Mouse (Mus musculus): ENCODE data around the gene Gm9945. TPM values are rescaled to one million over a fixed set of nuclear protein-coding genes. Genes with fewer than 3 reads are reported as not detected.

Gene Gm9945
- polyA plus RNA-seq, 1 experiment from 2014 or later, result not detected

DNA sequence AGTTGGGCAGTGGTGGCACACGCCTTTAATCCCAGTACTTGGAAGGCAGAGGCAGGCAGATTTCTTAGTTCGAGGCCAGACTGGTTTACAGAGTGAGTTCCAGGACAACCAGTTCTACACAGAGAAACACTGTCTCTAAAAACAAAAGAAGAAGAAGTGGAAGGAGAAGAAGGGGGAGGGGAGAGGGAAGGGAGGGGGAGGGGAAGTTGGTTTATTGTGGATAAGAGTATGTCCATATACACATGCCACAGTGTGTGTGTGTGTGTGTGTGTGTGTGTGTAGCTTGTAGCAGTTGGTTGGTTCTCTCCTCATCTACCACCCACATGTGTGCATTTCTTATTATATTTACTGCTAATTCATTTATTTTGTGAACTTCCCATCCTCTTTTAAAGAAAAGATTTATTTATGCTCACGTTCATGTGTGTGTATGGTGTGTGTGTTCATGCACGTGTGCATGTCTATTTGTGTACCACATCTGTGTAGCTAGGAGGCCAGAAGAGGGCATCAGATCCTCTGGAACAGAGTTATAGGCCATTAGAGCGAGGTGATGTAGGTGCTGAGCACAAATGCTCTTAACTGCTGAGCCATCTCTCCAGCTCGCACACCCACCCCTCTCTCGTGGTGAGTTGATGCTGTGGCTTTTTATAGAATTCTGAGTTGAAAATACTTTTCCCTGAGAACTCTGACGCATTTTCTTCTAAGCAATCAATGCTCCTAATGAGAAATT, 22.2 kb downstream of the Gm9945 start:
- no peak overlapping the region for H3K9ac ChIP-seq (ENCODE audit: low read depth, low read length)
- H3K4me2 ChIP-seq (ENCODE audit: low read length), result no peak overlapping the region
- H3K9me3 ChIP-seq (replicated peaks; ENCODE audit: low read length), result no peaks in the 10 kb centered on the region
- ATAC-seq (replicated peaks; ENCODE audit: low FRiP score, low read depth) (no peak), DNase-seq (ENCODE audit: low spot score) (no peak)
- no peaks in the 10 kb centered on the region for H3K4me1 ChIP-seq (replicated peaks; ENCODE audit: insufficient read depth, low read length)
- H3K36me3 ChIP-seq (ENCODE audit: insufficient read depth, low read length), result no peaks in the 10 kb centered on the region
- no peak overlapping the region for H3K27ac ChIP-seq
- TF ChIP-seq CTCF (IDR thresholded peaks at IDR 0.05; ENCODE audit: low read depth), result peak; percentile 28; the same call in 1 of the 2 replicates
- H3K4me3 ChIP-seq (replicated peaks; ENCODE audit: low read depth, low read length), result no peak overlapping the region
- no peaks in the 10 kb centered on the region for H3K27me3 ChIP-seq (ENCODE audit: insufficient read depth, low read length)
- 68% methylated on average over 8 of the region's 8 CpGs for WGBS

DNA sequence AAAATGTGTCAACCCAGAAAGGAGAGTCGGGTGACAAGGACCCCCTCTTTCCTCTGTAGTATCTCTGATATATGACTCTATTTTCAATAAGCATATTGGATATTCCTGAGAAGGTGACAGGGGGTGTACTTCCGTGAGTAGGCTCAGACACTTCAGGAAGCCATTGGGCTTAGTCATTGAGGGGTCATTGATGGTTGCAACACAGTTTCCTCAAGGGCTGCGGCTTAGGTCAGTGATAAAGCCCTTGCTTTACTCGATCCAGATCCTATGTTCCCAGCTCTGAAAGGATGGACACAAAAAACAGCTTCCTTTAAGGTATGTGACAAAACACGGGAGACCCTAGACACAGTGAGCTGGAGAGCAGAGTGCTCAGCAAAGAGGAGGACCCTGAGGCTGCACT, 23.8 kb downstream of the Gm9945 start:
- Histone ChIP-seq H3K36me3 (ENCODE audit: insufficient read depth, low read length) (no peaks in the 10 kb centered on the region), H3K4me1 (replicated peaks; ENCODE audit: insufficient read depth, low read length) (no peaks in the 10 kb centered on the region), H3K4me2 (ENCODE audit: low read length) (no peak overlapping the region), H3K4me3 (replicated peaks; ENCODE audit: low read depth, low read length) (no peak overlapping the region), H3K27ac (no peak overlapping the region), H3K9me3 (replicated peaks; ENCODE audit: low read length) (no peaks in the 10 kb centered on the region), H3K27me3 (ENCODE audit: insufficient read depth, low read length) (no peaks in the 10 kb centered on the region), H3K9ac (ENCODE audit: low read depth, low read length) (no peak overlapping the region)
- no peak for ATAC-seq (replicated peaks; ENCODE audit: low FRiP score, low read depth)
- TF ChIP-seq CTCF (IDR thresholded peaks at IDR 0.05; ENCODE audit: low read depth), result no peak
- no peak for DNase-seq (ENCODE audit: low spot score)
- WGBS, result 78% methylated on average over 5 of the region's 5 CpGs

GRCm38 (mm10) chr11:53504376-53504775, 24.4 kb downstream of the Gm9945 start:
- TF ChIP-seq CTCF (IDR thresholded peaks at IDR 0.05; ENCODE audit: low read depth), result no peak
- H3K36me3 ChIP-seq (ENCODE audit: insufficient read depth, low read length), result no peaks in the 10 kb centered on the region
- no peak overlapping the region for H3K9ac ChIP-seq (ENCODE audit: low read depth, low read length)
- WGBS, result 84% methylated on average over 8 of the region's 8 CpGs
- H3K27me3 ChIP-seq (ENCODE audit: insufficient read depth, low read length), result no peaks in the 10 kb centered on the region
- H3K4me1 ChIP-seq (replicated peaks; ENCODE audit: insufficient read depth, low read length), result no peaks in the 10 kb centered on the region
- no peak overlapping the region for H3K4me2 ChIP-seq (ENCODE audit: low read length)
- DNase-seq (ENCODE audit: low spot score), result no peak
- no peak overlapping the region for H3K27ac ChIP-seq
- H3K9me3 ChIP-seq (replicated peaks; ENCODE audit: low read length), result no peaks in the 10 kb centered on the region
- no peak for ATAC-seq (replicated peaks; ENCODE audit: low FRiP score, low read depth)
- H3K4me3 ChIP-seq (replicated peaks; ENCODE audit: low read depth, low read length), result no peak overlapping the region

DNA sequence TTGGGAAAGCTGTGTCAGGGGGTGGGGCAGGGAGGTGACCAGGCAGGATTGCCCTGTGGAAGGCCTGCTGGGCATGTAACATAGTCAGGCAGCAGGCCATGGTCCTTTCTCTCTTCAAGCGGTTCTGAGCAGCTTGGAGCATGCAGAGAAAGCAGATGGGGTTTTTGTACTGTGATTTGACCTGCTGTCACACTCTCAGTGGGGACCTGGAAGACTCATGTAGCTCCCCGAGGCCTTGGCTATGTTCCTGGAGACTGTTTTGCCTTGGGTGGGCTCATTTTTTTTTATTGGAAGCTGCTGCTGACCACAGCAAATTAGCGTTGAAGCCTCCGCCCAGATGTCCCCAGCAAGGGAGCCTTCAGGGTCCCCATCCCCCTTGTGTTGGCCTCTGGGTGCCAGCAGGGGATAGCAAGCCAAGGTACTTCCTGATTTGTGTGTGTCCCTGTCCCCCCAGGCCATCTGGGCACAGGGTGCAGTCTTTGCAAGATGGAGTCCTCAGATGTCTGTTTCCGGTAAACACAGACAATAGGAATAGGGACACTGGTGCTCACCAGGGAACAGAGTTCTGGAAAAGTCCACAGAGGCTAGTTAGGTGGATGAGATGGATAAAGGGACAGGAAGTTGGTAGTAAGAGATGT, 25.2 kb downstream of the Gm9945 start:
- Histone ChIP-seq H3K36me3 (ENCODE audit: insufficient read depth, low read length) (no peaks in the 10 kb centered on the region), H3K9me3 (replicated peaks; ENCODE audit: low read length) (no peaks in the 10 kb centered on the region), H3K4me3 (replicated peaks; ENCODE audit: low read depth, low read length) (no peak overlapping the region), H3K4me2 (ENCODE audit: low read length) (no peak overlapping the region), H3K4me1 (replicated peaks; ENCODE audit: insufficient read depth, low read length) (no peaks in the 10 kb centered on the region), H3K27ac (no peak overlapping the region), H3K27me3 (ENCODE audit: insufficient read depth, low read length) (no peaks in the 10 kb centered on the region), H3K9ac (ENCODE audit: low read depth, low read length) (no peak overlapping the region)
- no peak for TF ChIP-seq CTCF (IDR thresholded peaks at IDR 0.05; ENCODE audit: low read depth)
- ATAC-seq (replicated peaks; ENCODE audit: low FRiP score, low read depth) (no peak), DNase-seq (ENCODE audit: low spot score) (no peak)
- 78% methylated on average over 5 of the region's 5 CpGs for WGBS

- Histone ChIP-seq H3K9me3 (replicated peaks; ENCODE audit: low read length) (no peaks in the 10 kb centered on the region), H3K4me2 (ENCODE audit: low read length) (no peak overlapping the region), H3K27me3 (ENCODE audit: insufficient read depth, low read length) (no peaks in the 10 kb centered on the region), H3K36me3 (ENCODE audit: insufficient read depth, low read length) (no peaks in the 10 kb centered on the region), H3K9ac (ENCODE audit: low read depth, low read length) (no peak overlapping the region), H3K27ac (no peak overlapping the region), H3K4me3 (replicated peaks; ENCODE audit: low read depth, low read length) (no peak overlapping the region), H3K4me1 (replicated peaks; ENCODE audit: insufficient read depth, low read length) (no peaks in the 10 kb centered on the region)
- 88% methylated on average over 9 of the region's 9 CpGs for WGBS
- DNase-seq (ENCODE audit: low spot score), result no peak
- TF ChIP-seq CTCF (IDR thresholded peaks at IDR 0.05; ENCODE audit: low read depth), result no peak
- ATAC-seq (replicated peaks; ENCODE audit: low FRiP score, low read depth), result no peak
Observed at GRCm38 (mm10) chr11:53507098-53507805, 27.3 kb downstream of the Gm9945 start.

- ATAC-seq (replicated peaks; ENCODE audit: low FRiP score, low read depth), result no peak
- no peaks in the 10 kb centered on the region for H3K4me1 ChIP-seq (replicated peaks; ENCODE audit: insufficient read depth, low read length)
- H3K27me3 ChIP-seq (ENCODE audit: insufficient read depth, low read length), result no peaks in the 10 kb centered on the region
- no peak for TF ChIP-seq CTCF (IDR thresholded peaks at IDR 0.05; ENCODE audit: low read depth)
- no peak for DNase-seq (ENCODE audit: low spot score)
- H3K9me3 ChIP-seq (replicated peaks; ENCODE audit: low read length), result no peaks in the 10 kb centered on the region
- no peaks in the 10 kb centered on the region for H3K36me3 ChIP-seq (ENCODE audit: insufficient read depth, low read length)
- no peak overlapping the region for H3K9ac ChIP-seq (ENCODE audit: low read depth, low read length)
- no peak overlapping the region for H3K4me2 ChIP-seq (ENCODE audit: low read length)
- WGBS, result 46% methylated on average over 7 of the region's 7 CpGs
- no peak overlapping the region for H3K4me3 ChIP-seq (replicated peaks; ENCODE audit: low read depth, low read length)
- H3K27ac ChIP-seq, result no peak overlapping the region
Observed at GRCm38 (mm10) chr11:53508152-53508551, 28.2 kb downstream of the Gm9945 start.

Measured in kidney, postnatal 0 days (tissue).